Mouse (Mus musculus) bone marrow, adult 2 months (tissue): ENCODE measurements around the gene Cln6.
"Not testable (repeated sequence)": the region's sequence is repeated elsewhere in the genome, so short reads cannot be mapped to it uniquely, and the experiment has no call there.

Source experiments
- CTCF ChIP-seq: fragments of 200-500 bp; IDR thresholded peaks from 2 replicates; pipeline ENCODE4 v1.5.1; 2011; ENCODE audit warnings: low read length, control low read depth; ENCODE audit not compliant: control insufficient read depth, insufficient read depth
- POLR2A ChIP-seq: fragments of 200-500 bp; IDR thresholded peaks from 2 replicates; pipeline ENCODE4 v1.6.1; 2011; ENCODE audit warnings: low read depth, mild to moderate bottlenecking, control low read depth, low read length, borderline replicate concordance; ENCODE audit not compliant: control insufficient read depth

- TF ChIP-seq POLR2A, CTCF: not testable (repeated sequence)
Measured at GRCm38 (mm10) chr9:62869236-62869635, 30.7 kb downstream of the Cln6 start.
